Mouse (Mus musculus) effector memory CD4-positive, alpha-beta T cell, adult 5 months (primary cell): ENCODE measurements around the gene 4930544D05Rik. TPM values are rescaled to one million over a fixed set of nuclear protein-coding genes. Genes with fewer than 3 reads are reported as not detected.

Source experiments
- polyA plus RNA-seq: library from polyadenylated mRNA; unstranded; fragments of 100-300 nt; shearing (Covaris generic); gene quantifications from one replicate; pipeline ENCODE4 v1.2.1, GENCODE M21; 2017

Gene 4930544D05Rik
- 1.4 TPM for polyA plus RNA-seq

GRCm38 (mm10) chr11:70615516-70616093 lies at the start of gene 4930544D05Rik:
TSS of gene 4930544D05Rik (plus strand) at chr11:70615848.

GRCm38 (mm10) chr11:70619101-70619500 lies 3.5 kb downstream of the 4930544D05Rik start, which contains the start of gene Chrne:
TSS of gene Chrne (minus strand) at chr11:70619216.

GRCm38 (mm10) chr11:70638714-70639278 lies 23.1 kb downstream of the 4930544D05Rik start, which contains the start of gene Gp1ba:
TSS of gene Gp1ba (plus strand) at chr11:70639122.

GRCm38 (mm10) chr11:70646691-70647650 lies 31.3 kb downstream of the 4930544D05Rik start, which contains the start of the genes Rnf167 and Slc25a11:
TSS of gene Rnf167 (plus strand) at chr11:70647235.
TSS of gene Slc25a11 (minus strand) at chr11:70647479.

GRCm38 (mm10) chr11:70654198-70654922 lies 38.7 kb downstream of the 4930544D05Rik start, which contains the start of gene Pfn1:
TSS of gene Pfn1 (minus strand) at chr11:70654644.

GRCm38 (mm10) chr11:70656964-70657363 lies 41.3 kb downstream of the 4930544D05Rik start, which contains the start of gene Eno3:
TSS of gene Eno3 (plus strand) at chr11:70657202.

Other genes with a start within 250 kb of the 4930544D05Rik start
- gene Pelp1, start 205.8 kb upstream of the 4930544D05Rik start, polyA plus RNA-seq = 10.7 TPM
- gene Arrb2, start 183.2 kb upstream of the 4930544D05Rik start, polyA plus RNA-seq = 215 TPM
- 141 TPM for gene Med11, start 163.9 kb upstream of the 4930544D05Rik start, polyA plus RNA-seq
- gene Zmynd15, start 156.4 kb upstream of the 4930544D05Rik start, polyA plus RNA-seq = 0.16 TPM
- 1.7 TPM for gene Cxcl16, start 155.9 kb upstream of the 4930544D05Rik start, polyA plus RNA-seq
- gene Tm4sf5, start 110.6 kb upstream of the 4930544D05Rik start, polyA plus RNA-seq = not detected
- gene Vmo1, start 101.2 kb upstream of the 4930544D05Rik start, polyA plus RNA-seq = not detected
- gene Gltpd2, start 96.7 kb upstream of the 4930544D05Rik start, polyA plus RNA-seq = 0.31 TPM
- gene Psmb6, start 90.5 kb upstream of the 4930544D05Rik start, polyA plus RNA-seq = 282 TPM
- not detected for gene Gm40193, start 82.9 kb upstream of the 4930544D05Rik start, polyA plus RNA-seq
- 8.9 TPM for gene Pld2, start 75.8 kb upstream of the 4930544D05Rik start, polyA plus RNA-seq
- 39.6 TPM for gene Mink1, start 53.0 kb upstream of the 4930544D05Rik start, polyA plus RNA-seq
- gene Chrne, start 3.4 kb downstream of the 4930544D05Rik start, polyA plus RNA-seq = 18.7 TPM
- gene Gp1ba, start 23.3 kb downstream of the 4930544D05Rik start, polyA plus RNA-seq = not detected
- 270 TPM for gene Rnf167, start 31.4 kb downstream of the 4930544D05Rik start, polyA plus RNA-seq
- 70.1 TPM for gene Slc25a11, start 31.6 kb downstream of the 4930544D05Rik start, polyA plus RNA-seq
- 2,450 TPM for gene Pfn1, start 38.8 kb downstream of the 4930544D05Rik start, polyA plus RNA-seq
- 9.9 TPM for gene Eno3, start 41.4 kb downstream of the 4930544D05Rik start, polyA plus RNA-seq
- gene Spag7, start 53.6 kb downstream of the 4930544D05Rik start, polyA plus RNA-seq = 64.8 TPM
- 36.7 TPM for gene Camta2, start 72.3 kb downstream of the 4930544D05Rik start, polyA plus RNA-seq
- 0.59 TPM for gene Inca1, start 84.3 kb downstream of the 4930544D05Rik start, polyA plus RNA-seq
- 2.4 TPM for gene Kif1c, start 84.7 kb downstream of the 4930544D05Rik start, polyA plus RNA-seq
- 4.5 TPM for gene Zfp3, start 148.4 kb downstream of the 4930544D05Rik start, polyA plus RNA-seq
- gene Scimp, start 196.7 kb downstream of the 4930544D05Rik start, polyA plus RNA-seq = 0.37 TPM
- gene Rabep1, start 228.9 kb downstream of the 4930544D05Rik start, polyA plus RNA-seq = 74.0 TPM